Mouse (Mus musculus): ENCODE data around the gene Vcl.

The Vcl gene

GRCm38 (mm10) chr14:21069594-21069993 lies 140.4 kb downstream of the Vcl start:
- peak; percentile 24 for DNase-seq

GRCm38 (mm10) chr14:21073981-21074380 lies 144.8 kb downstream of the Vcl start:
- DNase-seq: no peak

GRCm38 (mm10) chr14:21074398-21075320 lies 145.5 kb downstream of the Vcl start:
- no peak for DNase-seq

- DNase-seq: peak; percentile 90
Measured at GRCm38 (mm10) chr14:21075751-21076500, 146.7 kb downstream of the Vcl start.

- DNase-seq: peak; percentile 24
Measured at GRCm38 (mm10) chr14:21076501-21077194, 147.4 kb downstream of the Vcl start.

GRCm38 (mm10) chr14:21077939-21078338 lies 148.7 kb downstream of the Vcl start:
- peak; percentile 30 for DNase-seq

- DNase-seq: no peak
Measured at GRCm38 (mm10) chr14:21078511-21078910, 149.3 kb downstream of the Vcl start.

GRCm38 (mm10) chr14:21082823-21083222 lies 153.6 kb downstream of the Vcl start:
- no peak for DNase-seq

Measured in lung, postnatal 36 days (tissue).